Mouse (Mus musculus) heart, embryonic 12.5 days (tissue): ENCODE measurements around the gene Opa3. TPM values are rescaled to one million over a fixed set of nuclear protein-coding genes. Genes with fewer than 3 reads are reported as not detected.
A peak's percentile ranks its signal among the peaks of the same experiment; 100 is the strongest.

ENCODE experiments used
- ATAC-seq: fragments of 200-750 bp; cut with Nextera tagmentation; 2 replicates; pipeline ENCODE4 v1.8.0; 2017; ENCODE audit warnings: moderate TSS enrichment, moderate library complexity; ENCODE audit not compliant: insufficient number of reproducible peaks, low FRiP score
- H3K27ac ChIP-seq: fragments of 300-500 bp; sonication (generic); 2 replicates; pipeline ENCODE4 v1.5.1; 2016; ENCODE audit warnings: mild to moderate bottlenecking, moderate library complexity; ENCODE audit not compliant: poor library complexity, severe bottlenecking
- H3K27me3 ChIP-seq: fragments of 300-500 bp; sonication (generic); replicated peaks from 2 replicates; pipeline ENCODE4 v1.6.1; 2016; ENCODE audit warnings: mild to moderate bottlenecking, moderate library complexity
- H3K36me3 ChIP-seq: fragments of 300-500 bp; sonication (generic); 2 replicates; pipeline ENCODE4 v1.6.1; 2016; ENCODE audit warnings: mild to moderate bottlenecking, moderate library complexity
- H3K4me1 ChIP-seq: fragments of 300-500 bp; sonication (generic); replicated peaks from 2 replicates; pipeline ENCODE4 v1.6.1; 2016; ENCODE audit warnings: mild to moderate bottlenecking
- H3K4me2 ChIP-seq: fragments of 300-500 bp; sonication (generic); 2 replicates; pipeline ENCODE4 v1.6.1; 2016; ENCODE audit warnings: mild to moderate bottlenecking, moderate library complexity
- H3K4me3 ChIP-seq: fragments of 300-500 bp; sonication (generic); 2 replicates; pipeline ENCODE4 v1.5.1; 2016; ENCODE audit warnings: mild to moderate bottlenecking
- H3K9ac ChIP-seq: fragments of 300-500 bp; sonication (generic); 2 replicates; pipeline ENCODE4 v1.6.1; 2016; ENCODE audit warnings: mild to moderate bottlenecking, moderate library complexity
- H3K9me3 ChIP-seq: fragments of 300-500 bp; sonication (generic); replicated peaks from 2 replicates; pipeline ENCODE4 v1.6.1; 2016; ENCODE audit warnings: mild to moderate bottlenecking, moderate library complexity
- WGBS: fragments of 180-500 bp; shearing (Covaris S2); methylation state at CpG from one replicate; pipeline ENCODE4 v1.1.7; 2016; 5-methylcytosine and 5-hydroxymethylcytosine counted together
- polyA plus RNA-seq: library from polyadenylated mRNA; unstranded; fragments of >200 nt; fragmentation: Nextera tagmentation; extraction: Ambion mirVana; gene quantifications from 2 replicates; pipeline ENCODE4 v1.2.1, GENCODE M21; 2016

Gene Opa3
- polyA plus RNA-seq, 1 experiment from 2014 or later: 37.0 TPM

GRCm38 (mm10) chr7:19282385-19282784 lies 54.3 kb downstream of the Opa3 start, which contains the start of gene Rtn2:
Gene Rtn2 (plus strand): TSS chr7:19282624.
- Histone ChIP-seq H3K27me3 (peaks cover 64% of the 10 kb centered on the region), H3K9me3 (no peaks in the 10 kb centered on the region), H3K27ac (no peak within 1 kb of the TSS), H3K9ac (peak within 1 kb of the TSS; percentile 18), H3K4me3 (peak within 1 kb of the TSS; percentile 53), H3K36me3 (no peaks in the 10 kb centered on the region), H3K4me1 (peaks cover 21% of the 10 kb centered on the region), H3K4me2 (peak within 1 kb of the TSS; percentile 95)
- ATAC-seq: peak; percentile 87
- WGBS: under 1% methylated on average over 37 of the region's 37 CpGs

GRCm38 (mm10) chr7:19282791-19283405 lies 54.8 kb downstream of the Opa3 start:
- ATAC-seq: peak; percentile 71
- Histone ChIP-seq H3K36me3 (no peaks in the 10 kb centered on the region), H3K4me1 (peaks cover 21% of the 10 kb centered on the region), H3K4me3 (peak overlapping the region; percentile 53), H3K4me2 (peak overlapping the region; percentile 95), H3K9ac (peak overlapping the region; percentile 18), H3K27me3 (peaks cover 60% of the 10 kb centered on the region), H3K27ac (no peak overlapping the region), H3K9me3 (no peaks in the 10 kb centered on the region)
- 2% methylated on average over 35 of the region's 35 CpGs for WGBS

GRCm38 (mm10) chr7:19283406-19283804 lies 55.3 kb downstream of the Opa3 start:
- Histone ChIP-seq H3K4me1 (peaks cover 21% of the 10 kb centered on the region), H3K9ac (no peak overlapping the region), H3K4me3 (peak overlapping the region; percentile 53; the same call in 1 of the 2 replicates), H3K4me2 (peak overlapping the region; percentile 95), H3K36me3 (no peaks in the 10 kb centered on the region), H3K9me3 (no peaks in the 10 kb centered on the region), H3K27ac (no peak overlapping the region), H3K27me3 (peaks cover 55% of the 10 kb centered on the region)
- ATAC-seq: no peak
- WGBS: 38% methylated on average over 14 of the region's 14 CpGs

- Histone ChIP-seq H3K4me1 (peaks cover 11% of the 10 kb centered on the region), H3K9me3 (no peaks in the 10 kb centered on the region), H3K36me3 (no peaks in the 10 kb centered on the region), H3K27ac (no peak overlapping the region), H3K4me2 (no peak overlapping the region), H3K9ac (no peak overlapping the region), H3K27me3 (peaks cover 42% of the 10 kb centered on the region), H3K4me3 (no peak overlapping the region)
- ATAC-seq: no peak
- 26% methylated on average over 4 of the region's 4 CpGs for WGBS
These were observed 56.6 kb downstream of the Opa3 start for GRCm38 (mm10) chr7:19284763-19285162.

- under 1% methylated on average over 20 of the region's 20 CpGs for WGBS
- H3K36me3 ChIP-seq: no peaks in the 10 kb centered on the region
- ATAC-seq: peak; percentile 79
- peak overlapping the region; percentile 58 for H3K4me3 ChIP-seq
- H3K27me3 ChIP-seq: peaks cover 8% of the 10 kb centered on the region; the same call in 1 of the 2 replicates
- H3K27ac ChIP-seq: peak overlapping the region; percentile 76
- peaks cover 23% of the 10 kb centered on the region for H3K4me1 ChIP-seq
- no peaks in the 10 kb centered on the region for H3K9me3 ChIP-seq
- peak overlapping the region; percentile 70 for H3K9ac ChIP-seq
- H3K4me2 ChIP-seq: peak overlapping the region; percentile 84
These were observed 62.9 kb downstream of the Opa3 start for GRCm38 (mm10) chr7:19290969-19291596.

GRCm38 (mm10) chr7:19295503-19296185 lies 67.5 kb downstream of the Opa3 start:
- Histone ChIP-seq H3K36me3 (no peaks in the 10 kb centered on the region), H3K9me3 (no peaks in the 10 kb centered on the region), H3K4me2 (peak overlapping the region; percentile 71), H3K4me1 (peaks cover 16% of the 10 kb centered on the region), H3K27me3 (no peaks in the 10 kb centered on the region), H3K9ac (peak overlapping the region; percentile 68), H3K4me3 (peak overlapping the region; percentile 41), H3K27ac (no peak overlapping the region)
- WGBS: 21% methylated on average over 22 of the region's 22 CpGs
- ATAC-seq: peak; percentile 53

GRCm38 (mm10) chr7:19297034-19297433 lies 68.9 kb downstream of the Opa3 start:
- H3K4me2 ChIP-seq: no peak overlapping the region
- no peak overlapping the region for H3K9ac ChIP-seq
- H3K4me1 ChIP-seq: peaks cover 13% of the 10 kb centered on the region
- no peak overlapping the region for H3K4me3 ChIP-seq
- no peak for ATAC-seq
- H3K27me3 ChIP-seq: peaks cover 6% of the 10 kb centered on the region; the same call in 1 of the 2 replicates
- H3K9me3 ChIP-seq: no peaks in the 10 kb centered on the region
- no peaks in the 10 kb centered on the region for H3K36me3 ChIP-seq
- WGBS: 83% methylated on average over 6 of the region's 6 CpGs
- no peak overlapping the region for H3K27ac ChIP-seq

GRCm38 (mm10) chr7:19297794-19298193 lies 69.7 kb downstream of the Opa3 start:
- no peak overlapping the region for H3K27ac ChIP-seq
- no peak overlapping the region for H3K4me2 ChIP-seq
- no peak overlapping the region for H3K9ac ChIP-seq
- H3K36me3 ChIP-seq: no peaks in the 10 kb centered on the region
- ATAC-seq: no peak
- H3K27me3 ChIP-seq: peaks cover 14% of the 10 kb centered on the region
- no peak overlapping the region for H3K4me3 ChIP-seq
- 85% methylated on average over 5 of the region's 5 CpGs for WGBS
- H3K4me1 ChIP-seq: peaks cover 13% of the 10 kb centered on the region
- H3K9me3 ChIP-seq: no peaks in the 10 kb centered on the region

- Histone ChIP-seq H3K27ac (no peak overlapping the region), H3K27me3 (peaks cover 28% of the 10 kb centered on the region), H3K9me3 (no peaks in the 10 kb centered on the region), H3K4me3 (no peak overlapping the region), H3K4me2 (no peak overlapping the region), H3K9ac (no peak overlapping the region), H3K36me3 (no peaks in the 10 kb centered on the region), H3K4me1 (peaks cover 21% of the 10 kb centered on the region)
- 16% methylated on average over 3 of the region's 3 CpGs for WGBS
- no peak for ATAC-seq
These were observed 71.1 kb downstream of the Opa3 start for GRCm38 (mm10) chr7:19299194-19299593.

- peak; percentile 81 for ATAC-seq
- Histone ChIP-seq H3K9me3 (no peaks in the 10 kb centered on the region), H3K4me1 (peaks cover 29% of the 10 kb centered on the region), H3K4me2 (peak overlapping the region; percentile 59), H3K27me3 (peaks cover 44% of the 10 kb centered on the region), H3K27ac (no peak overlapping the region), H3K4me3 (peak overlapping the region; percentile 48), H3K9ac (no peak overlapping the region), H3K36me3 (no peaks in the 10 kb centered on the region)
- WGBS: 0% methylated on average over 29 of the region's 29 CpGs
These were observed 72.6 kb downstream of the Opa3 start for GRCm38 (mm10) chr7:19300501-19301421.
